Mouse (Mus musculus): ENCODE data around the gene Aldh3b3.

DNA sequence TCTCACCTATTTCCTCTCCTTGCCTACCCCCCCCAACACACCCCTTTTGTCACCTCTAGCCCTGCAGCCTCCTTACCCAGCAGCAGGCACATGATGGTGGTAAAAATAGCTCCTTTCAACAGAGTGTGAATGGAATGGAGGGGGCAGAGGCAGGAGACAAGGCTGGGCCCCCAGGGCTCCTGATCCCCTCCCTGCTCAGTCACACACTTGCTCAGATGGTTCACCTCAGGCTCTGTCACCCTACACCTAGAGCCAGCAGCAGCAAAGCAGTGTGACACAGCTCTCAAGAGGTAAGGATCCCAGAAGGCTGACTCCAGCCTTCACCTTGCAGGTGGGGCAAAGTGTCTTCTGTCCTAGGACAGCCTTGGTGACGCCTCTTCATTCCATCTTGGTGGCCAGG lies 44.7 kb downstream of the Aldh3b3 start, which contains the start of gene Doc2g:
- no peak for TF ChIP-seq CTCF (IDR thresholded peaks at IDR 0.05; ENCODE audit: low read depth)
- TF ChIP-seq EP300 (IDR thresholded peaks at IDR 0.05; ENCODE audit: low read depth): peak; percentile 71; the same call in 1 of the 2 replicates

Measured in heart, postnatal 0 days (tissue).